Mouse (Mus musculus): ENCODE data around the gene Chga.

Gene Chga

DNA sequence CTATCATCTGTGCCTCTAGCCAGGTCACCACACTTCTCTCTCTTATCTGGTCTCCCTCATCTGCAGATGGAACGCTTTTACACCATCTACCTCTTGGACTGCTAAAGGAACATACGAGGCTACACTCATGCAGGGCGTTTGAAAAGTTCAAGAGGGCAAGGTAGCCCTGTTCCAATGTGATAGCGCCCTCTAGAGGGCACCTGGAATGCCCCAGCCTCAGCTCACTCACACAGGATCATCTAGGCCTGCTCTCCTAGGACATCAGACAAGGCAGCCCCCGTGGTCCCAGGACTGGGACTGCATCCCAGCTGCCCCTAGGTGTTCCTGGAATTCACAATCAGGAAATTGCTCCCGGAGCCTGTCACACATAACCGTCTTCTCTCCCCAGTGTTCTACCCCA is 41.6 kb downstream of the Chga start:
- Histone ChIP-seq H3K4me3 (replicated peaks; ENCODE audit: low read length) (no peak overlapping the region), H3K27me3 (ENCODE audit: insufficient read depth, low read length) (no peaks in the 10 kb centered on the region), H3K36me3 (ENCODE audit: insufficient read depth, low read length) (peaks cover 74% of the 10 kb centered on the region), H3K9me3 (ENCODE audit: low read length) (peaks cover 6% of the 10 kb centered on the region), H3K4me1 (replicated peaks; ENCODE audit: low read depth, low read length) (peaks cover 77% of the 10 kb centered on the region)
- peak; percentile 89 for TF ChIP-seq CTCF (conservative IDR thresholded peaks at IDR 0.05; ENCODE audit: low read length)
- no peak for TF ChIP-seq NANOG (IDR thresholded peaks at IDR 0.05; ENCODE audit: borderline replicate concordance, low read length)

DNA sequence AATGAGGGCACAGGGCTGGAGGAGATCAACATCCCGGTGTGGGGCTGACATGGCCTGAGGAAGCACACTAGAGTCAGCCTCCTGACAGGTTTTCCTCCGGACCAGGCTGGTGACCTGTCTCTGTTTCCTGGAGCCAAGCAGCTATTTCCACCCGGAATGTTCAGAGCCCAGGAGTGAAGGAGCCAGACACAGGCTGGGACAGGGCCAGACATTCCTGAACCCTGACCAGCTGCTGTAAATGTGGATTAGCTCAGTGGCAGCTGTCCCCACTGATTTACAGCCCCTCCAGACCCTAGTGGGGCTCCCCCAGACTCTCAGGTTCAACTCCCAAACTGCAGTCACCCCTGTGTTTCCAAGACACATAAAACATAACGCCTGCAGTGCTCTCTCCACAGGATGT is 42.7 kb downstream of the Chga start:
- Histone ChIP-seq H3K36me3 (ENCODE audit: insufficient read depth, low read length) (peaks cover 74% of the 10 kb centered on the region), H3K4me1 (replicated peaks; ENCODE audit: low read depth, low read length) (peaks cover 88% of the 10 kb centered on the region), H3K4me3 (replicated peaks; ENCODE audit: low read length) (no peak overlapping the region), H3K27me3 (ENCODE audit: insufficient read depth, low read length) (no peaks in the 10 kb centered on the region), H3K9me3 (ENCODE audit: low read length) (peaks cover 6% of the 10 kb centered on the region)
- no peak for TF ChIP-seq CTCF (conservative IDR thresholded peaks at IDR 0.05; ENCODE audit: low read length)
- no peak for TF ChIP-seq NANOG (IDR thresholded peaks at IDR 0.05; ENCODE audit: borderline replicate concordance, low read length)
- TF ChIP-seq POU5F1 (IDR thresholded peaks at IDR 0.05; ENCODE audit: borderline replicate concordance, low read length) = no peak

DNA sequence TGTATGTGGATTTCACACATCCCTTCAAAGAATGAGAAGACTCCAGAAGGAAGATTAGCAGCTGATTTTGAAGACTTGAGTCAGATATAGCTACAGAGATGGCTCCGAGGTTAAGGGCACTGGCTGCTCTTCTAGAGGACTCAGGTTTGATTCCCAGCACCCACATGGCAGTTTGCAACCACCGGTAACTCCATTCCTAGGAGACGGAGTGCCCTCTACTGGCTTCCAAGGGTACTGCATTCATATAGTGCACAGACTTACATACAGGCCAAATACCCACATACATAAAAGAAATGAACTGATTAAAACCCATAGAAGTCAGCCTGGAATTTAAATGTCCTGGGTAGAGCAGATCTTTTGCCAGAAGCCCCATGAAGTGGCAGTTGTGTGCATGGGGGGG is 43.8 kb downstream of the Chga start:
- Histone ChIP-seq H3K4me1 (replicated peaks; ENCODE audit: low read depth, low read length) (peaks cover 89% of the 10 kb centered on the region), H3K4me3 (replicated peaks; ENCODE audit: low read length) (no peak overlapping the region), H3K9me3 (ENCODE audit: low read length) (peaks cover 6% of the 10 kb centered on the region), H3K27me3 (ENCODE audit: insufficient read depth, low read length) (no peaks in the 10 kb centered on the region), H3K36me3 (ENCODE audit: insufficient read depth, low read length) (peaks cover 74% of the 10 kb centered on the region)
- TF ChIP-seq POU5F1 (IDR thresholded peaks at IDR 0.05; ENCODE audit: borderline replicate concordance, low read length) = no peak
- TF ChIP-seq CTCF (conservative IDR thresholded peaks at IDR 0.05; ENCODE audit: low read length) = peak; percentile 62
- TF ChIP-seq NANOG (IDR thresholded peaks at IDR 0.05; ENCODE audit: borderline replicate concordance, low read length) = no peak

DNA sequence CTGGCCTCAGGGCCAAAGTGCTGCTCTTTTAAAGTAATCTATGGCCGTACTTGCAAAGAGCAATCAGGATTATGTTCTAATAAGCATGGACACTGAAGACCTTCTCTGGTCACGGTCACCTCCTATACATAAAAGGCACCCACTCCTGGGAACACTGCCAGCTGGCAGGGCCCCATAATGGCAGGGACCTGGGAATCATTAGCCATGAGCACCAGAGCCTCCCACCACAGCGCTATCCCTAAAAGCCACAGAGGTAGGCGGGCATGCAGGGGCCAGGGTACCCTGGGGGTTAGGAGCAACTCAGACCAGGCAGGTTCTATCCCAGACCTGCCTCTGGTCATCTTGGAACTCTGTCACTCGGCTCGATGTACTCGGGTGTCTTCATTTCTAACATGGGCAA is 45.0 kb downstream of the Chga start:
- TF ChIP-seq NANOG (IDR thresholded peaks at IDR 0.05; ENCODE audit: borderline replicate concordance, low read length) = no peak
- peaks cover 83% of the 10 kb centered on the region for H3K4me1 ChIP-seq (replicated peaks; ENCODE audit: low read depth, low read length)
- peaks cover 6% of the 10 kb centered on the region for H3K9me3 ChIP-seq (ENCODE audit: low read length)
- no peak overlapping the region for H3K4me3 ChIP-seq (replicated peaks; ENCODE audit: low read length)
- H3K27me3 ChIP-seq (ENCODE audit: insufficient read depth, low read length) = no peaks in the 10 kb centered on the region
- peaks cover 74% of the 10 kb centered on the region for H3K36me3 ChIP-seq (ENCODE audit: insufficient read depth, low read length)

DNA sequence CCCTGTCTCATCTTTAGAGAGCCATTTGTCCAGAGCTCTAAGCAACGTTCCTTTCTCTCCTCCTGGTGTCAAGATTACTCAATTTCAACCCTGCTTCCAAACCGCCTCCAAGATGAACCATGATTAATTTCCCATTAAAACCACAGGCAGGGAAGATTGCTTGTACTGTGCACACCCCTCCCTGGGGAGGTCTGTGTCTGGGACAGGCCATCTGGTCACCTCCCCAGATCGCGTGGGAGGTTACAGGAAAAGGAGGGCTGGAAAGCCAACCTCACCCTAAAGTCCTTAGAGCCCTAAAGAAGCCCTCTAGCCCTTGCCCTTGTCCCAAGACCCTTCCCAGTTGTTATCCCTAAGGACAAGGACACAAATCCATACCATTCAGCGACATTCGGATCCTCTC is 45.6 kb downstream of the Chga start:
- H3K9me3 ChIP-seq (ENCODE audit: low read length) = peaks cover 6% of the 10 kb centered on the region
- no peaks in the 10 kb centered on the region for H3K27me3 ChIP-seq (ENCODE audit: insufficient read depth, low read length)
- peaks cover 79% of the 10 kb centered on the region for H3K36me3 ChIP-seq (ENCODE audit: insufficient read depth, low read length)
- H3K4me3 ChIP-seq (replicated peaks; ENCODE audit: low read length) = no peak overlapping the region
- H3K4me1 ChIP-seq (replicated peaks; ENCODE audit: low read depth, low read length) = peaks cover 79% of the 10 kb centered on the region
- TF ChIP-seq NANOG (IDR thresholded peaks at IDR 0.05; ENCODE audit: borderline replicate concordance, low read length) (no peak), CTCF (conservative IDR thresholded peaks at IDR 0.05; ENCODE audit: low read length) (no peak), POU5F1 (IDR thresholded peaks at IDR 0.05; ENCODE audit: borderline replicate concordance, low read length) (no peak)

DNA sequence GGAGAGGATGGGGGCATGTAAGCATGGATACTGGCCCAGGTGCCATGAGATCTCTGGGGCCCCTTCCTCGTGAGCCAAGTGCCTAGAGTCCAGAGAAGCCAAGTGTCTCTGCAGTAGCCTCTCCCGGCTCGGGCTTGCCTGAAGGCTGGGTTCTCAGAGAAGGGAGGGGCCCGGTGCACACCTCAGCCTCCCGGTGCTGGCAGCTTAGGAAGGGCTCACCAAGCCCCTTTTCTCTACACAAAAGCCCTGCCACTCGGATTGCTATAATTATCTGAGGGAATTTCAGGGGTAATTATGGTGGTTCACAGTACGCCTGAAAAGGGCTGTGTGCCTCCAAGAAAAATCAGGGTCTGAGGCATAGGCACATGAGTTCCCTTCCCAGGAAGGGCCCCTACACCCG is 47.1 kb downstream of the Chga start:
- H3K4me1 ChIP-seq (replicated peaks; ENCODE audit: low read depth, low read length) = peaks cover 72% of the 10 kb centered on the region
- H3K36me3 ChIP-seq (ENCODE audit: insufficient read depth, low read length) = peaks cover 85% of the 10 kb centered on the region
- peak overlapping the region; percentile 20; the same call in 1 of the 2 replicates for H3K4me3 ChIP-seq (replicated peaks; ENCODE audit: low read length)
- H3K27me3 ChIP-seq (ENCODE audit: insufficient read depth, low read length) = no peaks in the 10 kb centered on the region
- peaks cover 6% of the 10 kb centered on the region for H3K9me3 ChIP-seq (ENCODE audit: low read length)
- TF ChIP-seq POU5F1 (IDR thresholded peaks at IDR 0.05; ENCODE audit: borderline replicate concordance, low read length) = no peak
- TF ChIP-seq NANOG (IDR thresholded peaks at IDR 0.05; ENCODE audit: borderline replicate concordance, low read length) = no peak

DNA sequence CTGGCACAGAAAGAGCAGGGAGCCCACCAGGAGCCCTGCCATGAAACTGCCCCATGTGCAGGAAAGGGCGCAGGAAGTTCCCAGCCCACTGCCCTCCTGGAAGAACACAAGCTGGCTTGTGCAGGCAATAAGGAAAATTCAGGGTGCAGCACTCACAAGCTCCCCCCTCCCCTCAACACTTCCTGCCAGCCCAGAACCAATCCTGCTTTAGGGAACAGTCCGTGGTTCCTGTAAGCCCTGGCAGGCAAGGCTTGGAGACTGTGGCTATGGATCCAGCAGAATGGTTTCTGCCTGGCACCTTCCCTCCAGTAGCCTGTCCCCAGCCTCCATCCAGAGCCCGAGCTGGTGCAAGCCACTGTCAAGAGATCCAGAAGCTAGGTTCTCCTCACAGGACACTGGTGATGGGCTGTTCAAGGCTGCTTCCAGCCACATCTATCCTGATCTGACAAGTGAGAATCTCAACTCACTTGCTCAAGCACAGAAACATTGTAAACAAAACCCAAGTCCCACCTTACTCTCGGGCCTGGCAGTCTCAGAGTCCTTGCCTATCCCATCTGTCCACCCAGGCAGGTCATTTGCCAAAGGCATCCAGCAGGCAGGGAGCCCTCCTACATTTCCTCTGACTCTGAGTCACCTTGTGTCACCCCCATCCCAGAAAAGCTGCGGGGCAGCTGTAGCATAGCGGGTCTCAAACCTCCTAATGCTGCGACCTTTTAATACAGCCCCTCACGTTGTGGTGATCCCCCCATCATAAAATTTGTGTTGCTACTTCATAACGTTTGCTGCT is 47.7 kb downstream of the Chga start:
- peak overlapping the region; percentile 20; the same call in 1 of the 2 replicates for H3K4me3 ChIP-seq (replicated peaks; ENCODE audit: low read length)
- peaks cover 90% of the 10 kb centered on the region for H3K36me3 ChIP-seq (ENCODE audit: insufficient read depth, low read length)
- H3K9me3 ChIP-seq (ENCODE audit: low read length) = peaks cover 6% of the 10 kb centered on the region
- no peak for TF ChIP-seq CTCF (conservative IDR thresholded peaks at IDR 0.05; ENCODE audit: low read length)
- TF ChIP-seq NANOG (IDR thresholded peaks at IDR 0.05; ENCODE audit: borderline replicate concordance, low read length) = no peak
- no peak for TF ChIP-seq POU5F1 (IDR thresholded peaks at IDR 0.05; ENCODE audit: borderline replicate concordance, low read length)
- H3K4me1 ChIP-seq (replicated peaks; ENCODE audit: low read depth, low read length) = peaks cover 72% of the 10 kb centered on the region
- H3K27me3 ChIP-seq (ENCODE audit: insufficient read depth, low read length) = no peaks in the 10 kb centered on the region

DNA sequence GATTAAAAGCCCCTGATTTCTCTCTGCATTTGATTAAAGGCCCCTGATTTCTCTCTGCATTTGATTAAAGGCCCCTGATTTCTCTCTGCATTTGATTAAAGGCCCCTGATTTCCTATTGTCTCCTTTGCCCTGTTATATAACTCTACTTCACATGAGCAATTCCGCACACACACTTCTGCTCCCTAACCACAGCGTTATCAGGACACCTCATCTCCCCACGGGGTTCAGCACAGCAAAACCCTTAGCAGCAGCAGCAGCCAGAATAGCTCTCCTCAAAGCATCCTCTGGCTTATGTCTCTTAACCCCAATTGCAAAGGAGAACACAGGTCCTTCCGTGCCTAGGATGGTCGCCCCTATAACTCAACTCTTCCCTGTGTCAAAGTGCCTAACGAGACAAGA is 50.8 kb downstream of the Chga start:
- peaks cover 75% of the 10 kb centered on the region for H3K4me1 ChIP-seq (replicated peaks; ENCODE audit: low read depth, low read length)
- TF ChIP-seq NANOG (IDR thresholded peaks at IDR 0.05; ENCODE audit: borderline replicate concordance, low read length) (no peak), CTCF (conservative IDR thresholded peaks at IDR 0.05; ENCODE audit: low read length) (no peak), POU5F1 (IDR thresholded peaks at IDR 0.05; ENCODE audit: borderline replicate concordance, low read length) (no peak)
- H3K27me3 ChIP-seq (ENCODE audit: insufficient read depth, low read length) = no peaks in the 10 kb centered on the region
- H3K36me3 ChIP-seq (ENCODE audit: insufficient read depth, low read length) = peaks cover 92% of the 10 kb centered on the region
- no peaks in the 10 kb centered on the region for H3K9me3 ChIP-seq (ENCODE audit: low read length)
- H3K4me3 ChIP-seq (replicated peaks; ENCODE audit: low read length) = no peak overlapping the region

DNA sequence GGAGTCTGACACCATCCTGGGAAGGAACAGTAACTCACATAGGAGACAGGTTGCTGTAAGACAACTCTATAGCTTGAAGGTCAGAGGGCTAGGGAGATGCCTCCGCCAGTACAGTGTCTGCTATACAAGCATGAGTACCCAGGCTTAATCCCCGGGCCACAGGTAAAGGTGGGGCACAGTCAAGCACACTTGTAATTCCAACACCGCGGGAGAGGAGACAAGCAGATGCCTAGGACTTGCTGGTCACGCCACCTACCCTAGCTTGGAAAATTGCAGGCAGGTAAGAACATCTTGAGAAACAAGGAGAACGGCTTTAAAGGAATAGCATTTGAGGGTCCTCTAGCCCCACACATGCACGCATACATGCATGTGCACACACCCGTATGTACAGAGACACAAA is 52.3 kb downstream of the Chga start:
- H3K4me1 ChIP-seq (replicated peaks; ENCODE audit: low read depth, low read length) = peaks cover 60% of the 10 kb centered on the region
- H3K4me3 ChIP-seq (replicated peaks; ENCODE audit: low read length) = no peak overlapping the region
- TF ChIP-seq NANOG (IDR thresholded peaks at IDR 0.05; ENCODE audit: borderline replicate concordance, low read length) = no peak
- TF ChIP-seq CTCF (conservative IDR thresholded peaks at IDR 0.05; ENCODE audit: low read length) = no peak
- no peak for TF ChIP-seq POU5F1 (IDR thresholded peaks at IDR 0.05; ENCODE audit: borderline replicate concordance, low read length)
- H3K36me3 ChIP-seq (ENCODE audit: insufficient read depth, low read length) = peaks cover 94% of the 10 kb centered on the region
- no peaks in the 10 kb centered on the region for H3K9me3 ChIP-seq (ENCODE audit: low read length)
- H3K27me3 ChIP-seq (ENCODE audit: insufficient read depth, low read length) = no peaks in the 10 kb centered on the region

Measured in E14TG2a.4 (cell line).